Mouse (Mus musculus) lung, embryonic 14.5 days (tissue): ENCODE results near the gene Zmym1. TPM values are rescaled to one million over a fixed set of nuclear protein-coding genes. Genes with fewer than 3 reads are reported as not detected.

Experiments used
- ATAC-seq: fragments of 200-750 bp; cut with Nextera tagmentation; 2 replicates; pipeline ENCODE4 v1.8.0; 2017; ENCODE audit warnings: mild to moderate bottlenecking, moderate TSS enrichment, moderate library complexity; ENCODE audit not compliant: insufficient read depth
- DNase-seq: peaks from one replicate; pipeline ENCODE4 v3.0.0-alpha.2; 2015
- H3K27ac ChIP-seq: fragments of 300-500 bp; sonication (generic); 2 replicates; pipeline ENCODE4 v1.5.1; 2014; ENCODE audit warnings: low read depth, mild to moderate bottlenecking, moderate library complexity
- H3K27me3 ChIP-seq: fragments of 300-500 bp; sonication (generic); 2 replicates; pipeline ENCODE4 v1.6.1; 2014; ENCODE audit warnings: low read length, control low read depth; ENCODE audit not compliant: insufficient read depth
- H3K36me3 ChIP-seq: fragments of 300-500 bp; sonication (generic); 2 replicates; pipeline ENCODE4 v1.6.1; 2014; ENCODE audit warnings: control low read depth; ENCODE audit not compliant: insufficient read depth
- H3K4me1 ChIP-seq: fragments of 300-500 bp; sonication (generic); 2 replicates; pipeline ENCODE4 v1.6.1; 2014; ENCODE audit warnings: antibody characterized with exemption, control low read depth; ENCODE audit not compliant: insufficient read depth
- H3K4me2 ChIP-seq: fragments of 300-500 bp; sonication (generic); 2 replicates; pipeline ENCODE4 v1.6.1; 2014; ENCODE audit warnings: mild to moderate bottlenecking
- H3K4me3 ChIP-seq: fragments of 300-500 bp; sonication (generic); 2 replicates; pipeline ENCODE4 v1.5.1; 2014; ENCODE audit warnings: low read depth, low read length
- H3K9ac ChIP-seq: fragments of 300-500 bp; sonication (generic); 2 replicates; pipeline ENCODE4 v1.6.1; 2014
- H3K9me3 ChIP-seq: fragments of 300-500 bp; sonication (generic); 2 replicates; pipeline ENCODE4 v1.6.1; 2016; ENCODE audit warnings: low read depth, low read length, control low read depth
- CTCF ChIP-seq: IDR thresholded peaks from 2 replicates; pipeline ENCODE4 v1.5.1; 2016; ENCODE audit warnings: antibody characterized with exemption, low read depth
- whole genome bisulfite sequencing: fragments of 180-500 bp; shearing (Covaris S2); extraction: QIAGEN DNeasy Blood & Tissue Kit; methylation state at CpG from one replicate; pipeline ENCODE4 v1.1.7; 2014; 5-methylcytosine and 5-hydroxymethylcytosine counted together
- polyA plus RNA-seq: library from polyadenylated mRNA; unstranded; fragments of >200 nt; fragmentation: Nextera tagmentation; extraction: Ambion mirVana; gene quantifications from 2 replicates; pipeline ENCODE4 v1.2.1, GENCODE M21; 2014

Gene Zmym1
- polyA plus RNA-seq, 1 experiment from 2014 or later = 27.6 TPM

GRCm38 (mm10) chr4:127083131-127083530, 22.2 kb upstream of the Zmym1 start:
- ATAC-seq (no peak), DNase-seq (no peak)

GRCm38 (mm10) chr4:127080806-127081205, 19.9 kb upstream of the Zmym1 start:
- H3K9ac ChIP-seq = no peak overlapping the region
- no peak for ATAC-seq
- H3K4me2 ChIP-seq = no peak overlapping the region
- DNase-seq = no peak
- no peaks in the 10 kb centered on the region for H3K36me3 ChIP-seq
- no peaks in the 10 kb centered on the region for H3K4me1 ChIP-seq
- TF ChIP-seq CTCF = no peak
- 46% methylated on average over 1 of the region's 1 CpGs for WGBS
- H3K9me3 ChIP-seq = no peaks in the 10 kb centered on the region
- no peak overlapping the region for H3K27ac ChIP-seq
- H3K27me3 ChIP-seq = no peaks in the 10 kb centered on the region
- H3K4me3 ChIP-seq = no peak overlapping the region

More at GRCm38 (mm10) chr4:127083131-127083530, 22.2 kb upstream of the Zmym1 start:
- H3K36me3 ChIP-seq = 0 out of 2 replicates have a peak, but pooled peaks cover under 1% of the 10 kb centered on the region
- 67% methylated on average over 2 of the region's 2 CpGs for WGBS
- no peaks in the 10 kb centered on the region for H3K27me3 ChIP-seq
- H3K4me1 ChIP-seq = no peaks in the 10 kb centered on the region
- no peak overlapping the region for H3K9ac ChIP-seq
- no peak overlapping the region for H3K4me3 ChIP-seq
- no peak overlapping the region for H3K4me2 ChIP-seq
- no peaks in the 10 kb centered on the region for H3K9me3 ChIP-seq
- TF ChIP-seq CTCF = no peak
- H3K27ac ChIP-seq = no peak overlapping the region

- TF ChIP-seq CTCF = peak; percentile 3; the same call in 1 of the 2 replicates
- Histone ChIP-seq H3K27me3 (no peaks in the 10 kb centered on the region), H3K27ac (peak within 1 kb of the TSS; percentile 85), H3K36me3 (no peaks in the 10 kb centered on the region), H3K9ac (peak within 1 kb of the TSS; percentile 49), H3K4me2 (peak within 1 kb of the TSS; percentile 71), H3K4me1 (no peaks in the 10 kb centered on the region), H3K4me3 (peak within 1 kb of the TSS; percentile 53), H3K9me3 (no peaks in the 10 kb centered on the region)
- DNase-seq = peak; percentile 97
- under 1% methylated on average over 46 of the region's 46 CpGs for WGBS
- ATAC-seq = peak; percentile 96
Measured at GRCm38 (mm10) chr4:127076875-127077548, 16.1 kb upstream of the Zmym1 start, which contains the start of gene Zmym6. Zmym6 (plus strand) TSS chr4:127077383.

DNA sequence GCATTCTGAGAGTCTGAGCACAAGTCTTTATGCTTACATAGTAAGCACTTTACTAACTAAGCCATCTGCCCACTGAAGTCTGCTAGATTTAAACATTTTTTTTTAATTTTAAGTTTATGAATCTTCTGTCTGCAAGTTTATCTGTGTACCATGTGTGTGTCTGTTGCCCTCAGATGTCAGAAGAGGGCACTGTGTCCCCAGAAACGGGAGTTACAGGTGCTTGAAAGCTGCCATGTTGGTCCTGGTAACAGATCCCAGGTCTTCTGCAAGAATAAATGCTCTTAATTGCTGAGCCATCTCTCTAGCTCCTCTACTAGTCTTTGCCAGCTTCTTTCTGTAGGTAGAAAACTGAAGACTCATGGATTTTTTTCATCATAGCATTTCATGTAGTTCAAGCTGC, 14.0 kb upstream of the Zmym1 start:
- H3K4me1 ChIP-seq = no peaks in the 10 kb centered on the region
- no peak overlapping the region for H3K27ac ChIP-seq
- H3K4me2 ChIP-seq = no peak overlapping the region
- no peak for DNase-seq
- no peaks in the 10 kb centered on the region for H3K36me3 ChIP-seq
- 60% methylated on average over 1 of the region's 1 CpGs for WGBS
- H3K9me3 ChIP-seq = no peaks in the 10 kb centered on the region
- ATAC-seq = no peak
- no peaks in the 10 kb centered on the region for H3K27me3 ChIP-seq
- H3K4me3 ChIP-seq = no peak overlapping the region
- TF ChIP-seq CTCF = no peak
- H3K9ac ChIP-seq = no peak overlapping the region

GRCm38 (mm10) chr4:127064051-127064450, 3.1 kb upstream of the Zmym1 start:
- ATAC-seq (no peak), DNase-seq (no peak)
- Histone ChIP-seq H3K9ac (no peak overlapping the region), H3K27ac (no peak overlapping the region), H3K4me3 (no peak overlapping the region), H3K27me3 (no peaks in the 10 kb centered on the region), H3K36me3 (no peaks in the 10 kb centered on the region; the same call in 1 of the 2 replicates), H3K4me2 (no peak overlapping the region), H3K4me1 (peaks cover 5% of the 10 kb centered on the region; the same call in 1 of the 2 replicates), H3K9me3 (no peaks in the 10 kb centered on the region)
- WGBS = 52% methylated on average over 1 of the region's 1 CpGs
- TF ChIP-seq CTCF = no peak

GRCm38 (mm10) chr4:127054522-127055198, 6.3 kb downstream of the Zmym1 start:
- Histone ChIP-seq H3K9me3 (no peaks in the 10 kb centered on the region), H3K9ac (no peak overlapping the region), H3K4me2 (no peak overlapping the region), H3K4me1 (no peaks in the 10 kb centered on the region), H3K4me3 (no peak overlapping the region), H3K27ac (no peak overlapping the region), H3K36me3 (peaks cover 58% of the 10 kb centered on the region), H3K27me3 (no peaks in the 10 kb centered on the region)
- peak; percentile 32 for TF ChIP-seq CTCF
- 83% methylated on average over 7 of the region's 7 CpGs for WGBS
- ATAC-seq (no peak), DNase-seq (no peak)

DNA sequence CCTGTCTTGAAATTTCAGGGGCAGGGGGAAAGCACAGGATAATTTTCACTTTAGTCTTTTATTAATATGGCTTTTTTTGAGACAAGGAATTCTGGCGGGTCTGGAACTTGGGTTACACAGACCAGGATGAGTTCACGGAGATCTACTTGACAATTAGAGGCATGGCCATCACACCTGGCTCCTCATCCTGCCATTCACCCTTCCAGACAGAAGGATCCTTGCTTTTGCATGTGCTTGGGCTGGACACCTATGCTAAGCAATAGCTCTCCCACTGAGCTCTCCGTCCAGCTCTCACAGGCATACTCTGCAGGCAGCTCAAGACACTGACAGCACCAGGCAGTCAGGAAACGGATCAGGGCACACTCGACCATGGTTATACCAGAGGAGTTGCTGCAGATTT, 7.9 kb downstream of the Zmym1 start:
- Histone ChIP-seq H3K27ac (no peak overlapping the region), H3K4me3 (no peak overlapping the region), H3K4me2 (no peak overlapping the region), H3K36me3 (peaks cover 65% of the 10 kb centered on the region), H3K27me3 (no peaks in the 10 kb centered on the region), H3K9ac (no peak overlapping the region), H3K4me1 (no peaks in the 10 kb centered on the region), H3K9me3 (no peaks in the 10 kb centered on the region)
- WGBS = 93% methylated on average over 5 of the region's 5 CpGs
- TF ChIP-seq CTCF = no peak
- DNase-seq = no peak
- ATAC-seq = no peak
